Mouse (Mus musculus) heart, postnatal 36 days (tissue): ENCODE data around the gene Bcl2l12. TPM values are rescaled to one million over a fixed set of nuclear protein-coding genes. Genes with fewer than 3 reads are reported as not detected.

Source experiments
- DNase-seq, 2 experiments: peaks; one replicate each; pipeline ENCODE4 v3.0.0; 2021 to 2022
- intact Hi-C: fragments of 180-260 bp; cut with DNase I; formaldehyde crosslinking; loops from one replicate; pipeline ENCODE4 v1.15.1; 2025
- microRNA-seq, 2 experiments: library from miRNA; unstranded; fragments of <30 nt; microRNA quantifications; one replicate each; pipeline ENCODE4 v1.2.0; 2021; ENCODE audit warnings: borderline number of aligned reads in 2 of 2
- total RNA-seq, 2 experiments: library from RNA; stranded (reverse); gene quantifications; 2 replicates each; pipeline ENCODE4 v1.2.3; 2021

The Bcl2l12 gene
- total RNA-seq, 2 experiments from 2014 or later: 10.2 to 11.2 TPM

- DNase-seq: no peak
- intact Hi-C loops: no loop called here
Measured at GRCm38 (mm10) chr7:44962831-44963230, 35.7 kb downstream of the Bcl2l12 start.

- intact Hi-C loops: no loop called here
- DNase-seq: no peak
Measured at GRCm38 (mm10) chr7:44962337-44962736, 36.2 kb downstream of the Bcl2l12 start.

- intact Hi-C loops: no loop called here
- no peak for DNase-seq
Measured at GRCm38 (mm10) chr7:44960512-44960910, 38.0 kb downstream of the Bcl2l12 start.

- no peak for DNase-seq
- intact Hi-C loops: loop anchor here (2.0 to 5.0 kb wide), 2 partner anchors 59 to 238 kb away; no protein-coding TSS in a partner anchor
Measured at GRCm38 (mm10) chr7:44959874-44960511, 38.5 kb downstream of the Bcl2l12 start.

GRCm38 (mm10) chr7:44959281-44959680 is 39.2 kb downstream of the Bcl2l12 start:
- intact Hi-C loops: loop anchor here (2.0 to 5.0 kb wide), 2 partner anchors 58 to 237 kb away; no protein-coding TSS in a partner anchor

GRCm38 (mm10) chr7:44958208-44958607 is 40.3 kb downstream of the Bcl2l12 start:
- peak; percentile 36 to 48 for DNase-seq
- intact Hi-C loops: loop anchor here (2.0 to 5.0 kb wide), 2 partner anchors 57 to 236 kb away; no protein-coding TSS in a partner anchor

More at GRCm38 (mm10) chr7:44959281-44959680, 39.2 kb downstream of the Bcl2l12 start:
- DNase-seq: no peak

- intact Hi-C loops: loop anchor here (5.0 kb wide), 1 partner anchor 235 kb away; no protein-coding TSS in a partner anchor
- peak; percentile 64 to 66 for DNase-seq
Measured at GRCm38 (mm10) chr7:44957183-44957835, 41.2 kb downstream of the Bcl2l12 start.

- intact Hi-C loops: loop anchor here (5.0 kb wide), 1 partner anchor 234 kb away; no protein-coding TSS in a partner anchor
- DNase-seq: no peak
Measured at GRCm38 (mm10) chr7:44956266-44956665, 42.2 kb downstream of the Bcl2l12 start.

- no peak for DNase-seq
- intact Hi-C loops: loop anchor here (5.0 kb wide), 1 partner anchor 233 kb away; no protein-coding TSS in a partner anchor
Measured at GRCm38 (mm10) chr7:44955628-44956027, 42.9 kb downstream of the Bcl2l12 start.

- DNase-seq: no peak
- intact Hi-C loops: no loop called here
Measured at GRCm38 (mm10) chr7:44954091-44954885, 44.2 kb downstream of the Bcl2l12 start.

GRCm38 (mm10) chr7:44953561-44953960 is 45.0 kb downstream of the Bcl2l12 start:
- intact Hi-C loops: no loop called here
- no peak for DNase-seq

GRCm38 (mm10) chr7:44952611-44953306 is 45.8 kb downstream of the Bcl2l12 start:
- peak; percentile 90 for DNase-seq
- intact Hi-C loops: loop anchor here (1.0 kb wide), 1 partner anchor 22 kb away; no protein-coding TSS in a partner anchor

- intact Hi-C loops: loop anchor here (1.0 kb wide), 1 partner anchor 22 kb away; no protein-coding TSS in a partner anchor
- DNase-seq: peak; percentile 71
Measured at GRCm38 (mm10) chr7:44951960-44952359, 46.6 kb downstream of the Bcl2l12 start.

GRCm38 (mm10) chr7:44949922-44950321 is 48.6 kb downstream of the Bcl2l12 start:
- intact Hi-C loops: no loop called here

GRCm38 (mm10) chr7:44942904-44943303 is 55.6 kb downstream of the Bcl2l12 start, which contains the start of gene Tsks:
Tsks (plus strand) TSS chr7:44943204.
- no peak for DNase-seq
- intact Hi-C loops: no loop called here

More at GRCm38 (mm10) chr7:44949922-44950321, 48.6 kb downstream of the Bcl2l12 start:
- no peak for DNase-seq

Small RNAs within 50 kb of the gene (microRNA-seq; reads per million reads assigned to microRNA genes)
- 0 to 0.72 reads per million in 2 experiments for gene Mir7054

Other genes with a start within 250 kb of the Bcl2l12 start
- gene Zfp473, start 247.7 kb downstream of the Bcl2l12 start, total RNA-seq: under 1 TPM; 0.06 to 0.14 TPM
- gene Nup62, start 182.6 kb downstream of the Bcl2l12 start, total RNA-seq: 10 to 100 TPM; 21.9 to 28.9 TPM
- gene Il4i1, start 182.3 kb downstream of the Bcl2l12 start, total RNA-seq: under 1 TPM; 0.89 TPM
- gene Atf5, start 182.1 kb downstream of the Bcl2l12 start, total RNA-seq: 10 to 100 TPM; 54.3 to 62.0 TPM
- gene Akt1s1, start 149.7 kb downstream of the Bcl2l12 start, total RNA-seq: 10 to 100 TPM; 73.6 to 75.4 TPM
- 10 to 100 TPM; 58.1 to 59.1 TPM for gene Tbc1d17, start 149.6 kb downstream of the Bcl2l12 start, total RNA-seq
- gene Pnkp, start 141.6 kb downstream of the Bcl2l12 start, total RNA-seq: 10 to 100 TPM; 18.6 to 21.1 TPM
- 100 to 1,000 TPM; 158 to 183 TPM for gene Ptov1, start 128.9 kb downstream of the Bcl2l12 start, total RNA-seq
- gene Med25, start 106.0 kb downstream of the Bcl2l12 start, total RNA-seq: 10 to 100 TPM; 76.9 to 81.1 TPM
- gene Fuz, start 102.6 kb downstream of the Bcl2l12 start, total RNA-seq: 10 to 100 TPM; 16.9 to 17.5 TPM
- gene Ap2a1, start 69.2 kb downstream of the Bcl2l12 start, total RNA-seq: 10 to 100 TPM; 69.8 to 72.0 TPM
- gene Tsks, start 55.5 kb downstream of the Bcl2l12 start, total RNA-seq: not detected
- 1 to 10 TPM; 1.4 to 2.1 TPM for gene Cpt1c, start 23.9 kb downstream of the Bcl2l12 start, total RNA-seq
- 100 to 1,000 TPM; 104 to 107 TPM for gene Prmt1, start 12.1 kb downstream of the Bcl2l12 start, total RNA-seq
- 10 to 100 TPM; 27.3 to 31.7 TPM for gene Irf3, start 1.1 kb downstream of the Bcl2l12 start, total RNA-seq
- gene Scaf1, start 17.7 kb upstream of the Bcl2l12 start, total RNA-seq: 10 to 100 TPM; 48.0 to 48.1 TPM
- 10 to 100 TPM; 45.1 to 53.3 TPM for gene Rras, start 19.2 kb upstream of the Bcl2l12 start, total RNA-seq
- gene Prr12, start 54.2 kb upstream of the Bcl2l12 start, total RNA-seq: 10 to 100 TPM; 23.4 to 29.4 TPM
- 10 to 100 TPM; 30.3 to 32.1 TPM for gene Nosip, start 63.7 kb upstream of the Bcl2l12 start, total RNA-seq
- 1 to 10 TPM; 7.7 to 7.9 TPM for gene Prrg2, start 64.0 kb upstream of the Bcl2l12 start, total RNA-seq
- gene Rcn3, start 93.5 kb upstream of the Bcl2l12 start, total RNA-seq: 10 to 100 TPM; 26.4 to 28.1 TPM
- gene Fcgrt, start 105.1 kb upstream of the Bcl2l12 start, total RNA-seq: 10 to 100 TPM; 77.1 to 84.5 TPM
- gene Rps11, start 125.7 kb upstream of the Bcl2l12 start, total RNA-seq: 100 to 1,000 TPM; 567 to 587 TPM
- 100 to 1,000 TPM; 580 to 665 TPM for gene Rpl13a, start 130.0 kb upstream of the Bcl2l12 start, total RNA-seq
- gene Gm45713, start 137.5 kb upstream of the Bcl2l12 start, total RNA-seq: not detected
- 10 to 100 TPM in 1 of 2 experiments, 1 to 10 TPM in 1; 7.0 to 16.1 TPM for gene Flt3l, start 137.7 kb upstream of the Bcl2l12 start, total RNA-seq
- gene Pih1d1, start 155.6 kb upstream of the Bcl2l12 start, total RNA-seq: 10 to 100 TPM; 41.8 to 43.1 TPM
- 10 to 100 TPM; 20.6 to 22.8 TPM for gene Aldh16a1, start 155.9 kb upstream of the Bcl2l12 start, total RNA-seq
- 10 to 100 TPM; 19.7 to 21.0 TPM for gene Slc17a7, start 165.2 kb upstream of the Bcl2l12 start, total RNA-seq
- not detected for gene Gfy, start 180.9 kb upstream of the Bcl2l12 start, total RNA-seq
- not detected for gene Pth2, start 182.3 kb upstream of the Bcl2l12 start, total RNA-seq
- not detected for gene Ccdc155, start 206.2 kb upstream of the Bcl2l12 start, total RNA-seq
- gene Dkkl1, start 213.4 kb upstream of the Bcl2l12 start, total RNA-seq: not detected
- 10 to 100 TPM; 10.3 to 11.4 TPM for gene Tead2, start 217.0 kb upstream of the Bcl2l12 start, total RNA-seq
- gene Cd37, start 240.4 kb upstream of the Bcl2l12 start, total RNA-seq: 1 to 10 TPM; 2.8 to 4.4 TPM
- not detected for gene Slc6a16, start 242.4 kb upstream of the Bcl2l12 start, total RNA-seq